Mouse (Mus musculus): ENCODE results near the gene Gabarap. TPM values are rescaled to one million over a fixed set of nuclear protein-coding genes. Genes with fewer than 3 reads are reported as not detected.

Gene Gabarap
- polyA plus RNA-seq (2014; fragmentation: Nextera tagmentation; extraction: Ambion mirVana), result 426 and 499 TPM in 2 replicates

DNA sequence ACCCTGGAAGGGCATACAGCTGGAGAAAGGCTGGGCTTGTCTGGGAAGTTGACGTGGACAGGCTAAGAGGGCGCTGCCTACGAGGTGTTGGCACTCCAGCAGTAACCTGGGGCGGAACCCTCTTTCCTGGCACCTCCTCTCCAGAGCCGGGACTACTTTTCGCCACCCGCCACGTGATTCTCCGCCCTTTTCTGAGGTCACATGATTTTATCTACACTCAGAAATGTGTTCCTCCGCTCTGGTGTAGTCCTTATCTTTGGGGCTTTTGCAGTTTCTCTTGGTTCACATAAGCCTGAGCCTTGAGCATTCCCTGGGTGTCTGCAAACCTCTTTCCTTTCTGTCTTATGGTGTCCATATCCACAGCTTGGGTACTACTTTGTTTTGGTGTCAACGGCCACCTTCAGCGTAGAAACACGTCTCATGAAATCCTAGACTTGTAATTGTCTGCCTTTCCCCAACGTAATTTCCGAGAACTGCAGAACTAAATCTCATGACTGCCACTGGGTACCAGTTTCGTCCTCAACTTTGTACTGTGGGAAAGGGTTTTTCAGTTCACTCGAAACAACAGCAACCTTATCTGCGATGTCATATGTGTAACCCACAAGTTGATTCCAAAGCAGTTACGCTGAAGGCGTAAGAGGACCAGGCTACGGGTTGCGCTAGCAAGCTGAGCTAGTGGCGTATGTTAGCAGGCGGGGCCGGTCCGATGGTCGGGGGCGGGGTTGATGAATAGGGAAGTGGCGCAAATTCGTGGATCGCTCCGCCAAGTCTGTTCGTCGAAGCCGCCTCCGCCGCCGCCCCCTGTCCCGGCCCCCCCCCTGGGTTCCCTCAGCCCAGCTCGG is at the start of gene Gabarap:
Gene Gabarap, plus strand, starts transcription at position 294 of the 842 bp plus-strand sequence.
- Histone ChIP-seq H3K9me3 (ENCODE audit: control insufficient read depth, low read length) (no peaks in the 10 kb centered on the region), H3K27ac (ENCODE audit: low read depth, low read length) (peak within 1 kb of the TSS; percentile 91), H3K27me3 (ENCODE audit: control insufficient read depth, insufficient read depth, low read length) (no peaks in the 10 kb centered on the region), H3K4me2 (replicated peaks; ENCODE audit: low read depth, low read length) (peak within 1 kb of the TSS; percentile 61), H3K4me1 (ENCODE audit: control insufficient read depth, insufficient read depth, low read length) (peaks cover 9% of the 10 kb centered on the region), H3K4me3 (ENCODE audit: low read length) (peak within 1 kb of the TSS; percentile 85), H3K36me3 (ENCODE audit: control insufficient read depth, insufficient read depth, low read length) (peaks cover 62% of the 10 kb centered on the region), H3K9ac (ENCODE audit: low read depth, low read length) (peak within 1 kb of the TSS; percentile 87)
- peak; percentile 68 for ATAC-seq (ENCODE audit: low FRiP score, low TSS enrichment)
- WGBS, result under 1% methylated on average over 40 of the region's 40 CpGs

DNA sequence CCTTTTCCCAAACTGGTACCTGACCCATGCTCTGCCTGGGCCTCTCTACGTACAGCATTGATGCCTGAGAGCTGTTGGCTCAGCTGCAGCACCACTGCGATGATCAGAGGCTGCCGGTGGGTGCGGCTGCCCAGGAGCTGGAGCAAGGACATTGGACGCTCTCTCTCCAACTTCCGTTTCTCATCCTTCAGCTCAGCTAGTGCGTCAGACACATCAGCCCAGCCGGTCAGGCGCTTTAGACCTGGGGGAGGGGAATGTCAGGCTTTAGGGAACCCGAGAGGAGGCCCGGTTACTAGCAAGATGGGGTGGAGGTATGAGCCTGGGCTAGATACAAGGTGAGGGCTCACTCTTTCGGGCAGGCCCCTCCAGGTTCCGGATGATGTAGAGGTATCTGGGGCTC is 45.7 kb upstream of the Gabarap start:
- Histone ChIP-seq H3K9ac (ENCODE audit: low read depth, low read length) (0 out of 2 replicates have a peak overlapping the region, but pooled peaks have one; percentile 12), H3K4me2 (replicated peaks; ENCODE audit: low read depth, low read length) (no peak overlapping the region), H3K4me1 (ENCODE audit: control insufficient read depth, insufficient read depth, low read length) (peaks cover 9% of the 10 kb centered on the region; the same call in 1 of the 2 replicates), H3K9me3 (ENCODE audit: control insufficient read depth, low read length) (no peaks in the 10 kb centered on the region), H3K27ac (ENCODE audit: low read depth, low read length) (no peak overlapping the region), H3K36me3 (ENCODE audit: control insufficient read depth, insufficient read depth, low read length) (peaks cover 18% of the 10 kb centered on the region), H3K4me3 (ENCODE audit: low read length) (no peak overlapping the region), H3K27me3 (ENCODE audit: control insufficient read depth, insufficient read depth, low read length) (no peaks in the 10 kb centered on the region)
- WGBS, result 62% methylated on average over 13 of the region's 13 CpGs
- no peak for ATAC-seq (ENCODE audit: low FRiP score, low TSS enrichment)

DNA sequence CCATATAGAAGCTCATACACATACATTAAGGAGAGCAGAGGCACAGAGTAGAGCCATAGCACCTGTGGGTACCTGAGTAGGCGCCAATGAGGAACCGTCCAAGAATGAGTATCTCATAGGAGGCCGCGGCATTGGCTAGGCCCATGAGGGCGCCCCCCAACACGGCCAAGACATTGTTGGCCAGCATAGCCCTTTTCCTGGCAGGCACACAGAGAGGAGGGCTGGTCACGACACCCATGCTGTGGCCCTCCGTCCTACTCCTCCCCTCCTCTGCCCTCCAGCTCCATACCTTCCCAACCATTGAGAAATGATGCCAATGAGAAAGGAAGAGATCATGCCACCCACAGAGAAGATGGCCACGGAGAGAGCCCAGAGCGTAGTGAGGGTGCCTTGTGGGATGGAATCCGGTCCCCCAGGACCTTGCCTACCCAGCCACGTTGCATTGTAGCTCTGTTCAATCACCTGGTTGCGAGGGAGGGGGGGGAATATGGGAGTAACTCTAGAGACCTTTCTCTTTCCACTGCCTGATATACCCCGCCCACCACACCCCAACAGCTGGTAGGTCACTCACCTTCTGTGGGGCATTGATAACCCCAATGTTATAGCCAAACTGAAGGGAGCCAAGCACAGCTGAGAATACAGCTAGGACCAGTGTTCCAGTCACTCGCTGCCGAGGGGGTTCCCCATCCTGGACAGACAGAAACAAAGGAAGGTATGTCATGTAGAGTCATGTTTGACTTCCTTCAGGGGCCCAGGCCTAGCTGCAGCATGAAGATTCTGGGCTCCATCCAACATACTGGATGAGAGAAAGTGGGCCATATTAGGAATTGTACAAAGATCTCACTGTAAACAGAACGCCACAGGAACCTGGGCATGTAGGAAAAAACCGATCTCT is 44.7 kb upstream of the Gabarap start:
- Histone ChIP-seq H3K9me3 (ENCODE audit: control insufficient read depth, low read length) (no peaks in the 10 kb centered on the region), H3K4me3 (ENCODE audit: low read length) (peak overlapping the region; percentile 58; the same call in 1 of the 2 replicates), H3K4me1 (ENCODE audit: control insufficient read depth, insufficient read depth, low read length) (peaks cover 9% of the 10 kb centered on the region; the same call in 1 of the 2 replicates), H3K9ac (ENCODE audit: low read depth, low read length) (no peak overlapping the region), H3K27me3 (ENCODE audit: control insufficient read depth, insufficient read depth, low read length) (no peaks in the 10 kb centered on the region), H3K36me3 (ENCODE audit: control insufficient read depth, insufficient read depth, low read length) (peaks cover 18% of the 10 kb centered on the region), H3K4me2 (replicated peaks; ENCODE audit: low read depth, low read length) (peak overlapping the region; percentile 78; the same call in 1 of the 2 replicates), H3K27ac (ENCODE audit: low read depth, low read length) (no peak overlapping the region)
- ATAC-seq (ENCODE audit: low FRiP score, low TSS enrichment), result no peak
- 92% methylated on average over 18 of the region's 18 CpGs for WGBS

DNA sequence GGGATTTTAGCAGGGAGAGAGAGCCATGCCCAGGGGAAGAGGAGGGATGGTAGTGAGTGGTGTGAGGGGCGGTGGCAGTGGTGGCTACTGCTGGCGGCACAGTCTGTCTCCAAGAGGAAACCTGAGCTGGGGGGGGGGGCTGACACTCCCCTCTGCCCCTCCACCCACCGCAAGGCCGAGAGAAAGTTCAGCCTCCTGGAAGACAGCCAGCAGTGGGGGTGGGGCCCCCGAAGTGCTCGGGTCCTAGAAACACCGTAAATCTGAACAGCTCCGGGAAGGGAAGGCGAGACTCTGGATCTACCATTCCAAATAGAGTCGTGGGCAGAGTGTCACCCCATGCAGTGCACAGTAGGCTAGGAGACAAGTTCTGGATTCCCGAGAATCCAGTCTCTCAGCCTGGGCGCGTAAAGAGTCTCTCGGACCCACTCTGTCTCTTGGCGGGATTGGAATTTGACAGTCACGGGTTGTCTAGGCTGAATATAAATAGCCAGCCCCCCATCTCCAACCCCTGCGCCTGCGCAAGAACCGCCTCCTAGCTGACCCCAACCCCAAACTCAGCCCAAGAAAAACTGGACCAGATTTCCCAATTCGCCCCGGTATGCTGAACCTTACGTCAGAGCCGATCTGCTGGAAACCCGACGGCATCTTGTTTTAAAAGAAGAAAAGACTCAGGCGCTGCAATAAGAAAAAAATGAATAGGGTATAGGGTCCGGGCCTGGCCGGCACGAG is 43.4 kb upstream of the Gabarap start:
- Histone ChIP-seq H3K9me3 (ENCODE audit: control insufficient read depth, low read length) (no peaks in the 10 kb centered on the region), H3K36me3 (ENCODE audit: control insufficient read depth, insufficient read depth, low read length) (peaks cover 18% of the 10 kb centered on the region), H3K27ac (ENCODE audit: low read depth, low read length) (peak overlapping the region; percentile 90), H3K4me1 (ENCODE audit: control insufficient read depth, insufficient read depth, low read length) (peaks cover 9% of the 10 kb centered on the region; the same call in 1 of the 2 replicates), H3K4me3 (ENCODE audit: low read length) (peak overlapping the region; percentile 58), H3K4me2 (replicated peaks; ENCODE audit: low read depth, low read length) (peak overlapping the region; percentile 78), H3K9ac (ENCODE audit: low read depth, low read length) (peak overlapping the region; percentile 65), H3K27me3 (ENCODE audit: control insufficient read depth, insufficient read depth, low read length) (no peaks in the 10 kb centered on the region)
- peak; percentile 54 for ATAC-seq (ENCODE audit: low FRiP score, low TSS enrichment)
- 2% methylated on average over 29 of the region's 29 CpGs for WGBS

DNA sequence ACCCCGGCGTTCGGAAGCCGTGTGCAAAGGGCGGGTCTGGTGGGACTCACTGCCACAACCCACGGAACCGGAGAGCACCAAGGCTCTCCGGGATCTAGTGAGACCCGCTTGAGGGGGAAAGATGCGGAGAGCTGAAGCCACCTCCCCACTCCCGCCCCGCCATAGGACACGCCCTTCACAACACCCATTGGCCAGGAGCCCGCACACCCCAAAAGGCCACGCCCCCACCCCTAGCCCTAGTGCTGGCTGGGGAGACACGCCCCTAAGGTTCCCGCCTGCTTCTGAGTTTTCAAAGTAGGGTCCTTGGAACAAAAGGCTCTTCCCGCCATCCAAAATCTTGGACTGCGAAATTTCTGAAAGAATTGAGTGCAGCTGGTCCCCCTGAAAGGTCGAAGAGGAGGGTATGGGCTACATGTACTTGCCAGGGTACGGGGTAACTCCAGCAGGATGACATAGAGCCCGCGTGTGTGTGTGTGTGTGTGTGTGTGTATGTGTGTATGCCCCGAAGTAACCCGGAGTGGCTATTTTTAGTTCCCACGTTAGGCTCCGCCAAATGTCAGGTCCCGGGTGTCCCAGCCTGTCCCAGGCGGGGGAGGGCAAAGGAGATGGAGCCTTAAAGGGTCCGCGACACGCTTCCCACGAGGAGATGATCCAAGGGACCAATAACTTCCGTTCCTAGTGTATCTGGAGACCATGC is 42.7 kb upstream of the Gabarap start, which contains the start of gene Slc2a4:
Gene Slc2a4, minus strand, starts transcription at position 123 of the 697 bp plus-strand sequence.
- peak within 1 kb of the TSS; percentile 90 for H3K27ac ChIP-seq (ENCODE audit: low read depth, low read length)
- H3K4me1 ChIP-seq (ENCODE audit: control insufficient read depth, insufficient read depth, low read length), result peaks cover 9% of the 10 kb centered on the region; the same call in 1 of the 2 replicates
- no peaks in the 10 kb centered on the region for H3K9me3 ChIP-seq (ENCODE audit: control insufficient read depth, low read length)
- peak within 1 kb of the TSS; percentile 78 for H3K4me2 ChIP-seq (replicated peaks; ENCODE audit: low read depth, low read length)
- H3K9ac ChIP-seq (ENCODE audit: low read depth, low read length), result peak within 1 kb of the TSS; percentile 65
- ATAC-seq (ENCODE audit: low FRiP score, low TSS enrichment), result peak; percentile 94
- H3K27me3 ChIP-seq (ENCODE audit: control insufficient read depth, insufficient read depth, low read length), result no peaks in the 10 kb centered on the region
- WGBS, result under 1% methylated on average over 34 of the region's 34 CpGs
- H3K36me3 ChIP-seq (ENCODE audit: control insufficient read depth, insufficient read depth, low read length), result peaks cover 14% of the 10 kb centered on the region
- H3K4me3 ChIP-seq (ENCODE audit: low read length), result peak within 1 kb of the TSS; percentile 58

DNA sequence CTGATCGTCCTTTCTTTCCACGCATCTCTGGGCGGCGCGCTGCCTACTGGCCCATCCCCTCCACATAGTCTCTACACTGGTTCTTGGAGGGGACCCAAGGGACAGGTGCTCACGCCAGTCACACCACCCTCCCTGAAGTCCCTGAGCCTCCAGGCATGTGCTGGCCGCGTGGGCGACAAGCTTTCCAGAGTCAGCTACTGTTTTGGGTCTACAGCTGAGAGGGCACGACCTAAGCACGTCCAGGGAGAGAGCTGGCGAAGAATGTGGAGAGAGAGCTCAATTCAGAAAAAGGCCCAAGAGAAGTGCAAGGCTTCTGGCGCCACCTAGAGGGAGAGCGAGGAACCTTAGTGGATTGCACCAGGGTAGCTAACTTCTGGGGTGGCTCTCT is 42.2 kb upstream of the Gabarap start:
- Histone ChIP-seq H3K4me1 (ENCODE audit: control insufficient read depth, insufficient read depth, low read length) (peaks cover 9% of the 10 kb centered on the region; the same call in 1 of the 2 replicates), H3K27ac (ENCODE audit: low read depth, low read length) (peak overlapping the region; percentile 90), H3K4me3 (ENCODE audit: low read length) (peak overlapping the region; percentile 58), H3K9me3 (ENCODE audit: control insufficient read depth, low read length) (no peaks in the 10 kb centered on the region), H3K27me3 (ENCODE audit: control insufficient read depth, insufficient read depth, low read length) (no peaks in the 10 kb centered on the region), H3K36me3 (ENCODE audit: control insufficient read depth, insufficient read depth, low read length) (peaks cover 14% of the 10 kb centered on the region), H3K4me2 (replicated peaks; ENCODE audit: low read depth, low read length) (peak overlapping the region; percentile 78), H3K9ac (ENCODE audit: low read depth, low read length) (peak overlapping the region; percentile 65)
- under 1% methylated on average over 14 of the region's 14 CpGs for WGBS
- peak; percentile 45 for ATAC-seq (ENCODE audit: low FRiP score, low TSS enrichment)

DNA sequence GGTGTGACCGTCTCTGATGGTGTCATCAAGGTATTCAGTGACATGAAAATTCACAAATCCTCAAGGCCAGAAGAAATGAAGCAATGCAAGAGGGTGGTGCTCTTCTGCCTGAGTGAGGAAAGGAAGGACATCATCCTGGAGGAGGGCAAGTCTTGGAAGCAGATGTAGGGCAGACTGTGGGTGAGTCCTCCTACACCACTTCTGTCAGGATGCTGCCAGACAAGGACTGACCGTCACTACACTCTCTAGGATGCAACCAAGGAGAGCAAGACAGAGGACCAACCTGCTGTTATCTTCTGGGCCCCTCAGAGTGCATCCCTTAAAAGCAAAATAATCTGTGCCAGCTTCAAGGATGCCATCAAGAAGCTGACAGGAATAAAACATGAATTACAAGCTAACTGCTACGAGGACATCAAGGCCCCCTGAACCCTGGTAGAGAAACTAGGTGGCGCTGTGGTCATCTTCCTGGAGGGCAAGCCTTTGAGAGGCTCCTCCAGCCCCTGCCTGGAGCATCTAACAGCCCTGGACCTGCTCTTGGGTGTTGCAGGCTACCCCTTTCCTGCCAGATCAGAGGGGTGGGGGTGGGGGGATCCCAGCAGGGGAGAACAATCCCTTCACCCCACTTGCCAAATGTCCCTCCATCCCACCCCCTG is 40.0 kb upstream of the Gabarap start:
- H3K4me1 ChIP-seq (ENCODE audit: control insufficient read depth, insufficient read depth, low read length), result peaks cover 9% of the 10 kb centered on the region; the same call in 1 of the 2 replicates
- no peak overlapping the region for H3K4me2 ChIP-seq (replicated peaks; ENCODE audit: low read depth, low read length)
- H3K27ac ChIP-seq (ENCODE audit: low read depth, low read length), result no peak overlapping the region
- H3K36me3 ChIP-seq (ENCODE audit: control insufficient read depth, insufficient read depth, low read length), result no peaks in the 10 kb centered on the region
- 46% methylated on average over 4 of the region's 4 CpGs for WGBS
- no peak overlapping the region for H3K4me3 ChIP-seq (ENCODE audit: low read length)
- no peaks in the 10 kb centered on the region for H3K27me3 ChIP-seq (ENCODE audit: control insufficient read depth, insufficient read depth, low read length)
- no peak for ATAC-seq (ENCODE audit: low FRiP score, low TSS enrichment)
- H3K9me3 ChIP-seq (ENCODE audit: control insufficient read depth, low read length), result no peaks in the 10 kb centered on the region
- no peak overlapping the region for H3K9ac ChIP-seq (ENCODE audit: low read depth, low read length)

Data from kidney, embryonic 14.5 days (tissue).